Mouse (Mus musculus) urinary bladder, postnatal 36 days (tissue): ENCODE measurements around the gene Tmem150b.

Experiments
- DNase-seq, 2 experiments: peaks; one replicate each; pipeline ENCODE4 v3.0.0; 2022; ENCODE audit warnings: low spot score in 2 of 2, mixed read lengths in 1 of 2

The Tmem150b gene

GRCm38 (mm10) chr7:4731090-4731489 lies 6.0 kb upstream of the Tmem150b start:
- DNase-seq: no peak

DNA sequence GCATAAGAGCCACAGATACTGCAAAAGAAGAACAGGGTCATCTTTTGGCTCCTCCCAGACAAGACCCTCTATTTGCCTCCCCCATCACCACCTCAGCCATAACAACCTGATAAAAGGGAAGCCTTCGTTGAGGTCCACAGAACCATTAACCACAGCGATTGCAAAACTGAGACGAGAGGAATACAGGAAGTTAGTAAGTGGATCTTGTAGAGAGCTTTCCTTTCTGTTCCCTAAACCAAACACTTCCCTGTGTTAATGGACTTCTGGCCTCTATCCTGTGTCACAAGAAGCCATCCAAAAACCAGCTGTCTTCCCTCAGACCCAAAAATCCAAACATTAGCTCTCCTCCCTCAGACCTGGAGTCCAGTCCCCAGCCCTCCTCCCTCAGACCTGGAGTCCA lies 690 bp downstream of the Tmem150b start:
- DNase-seq: no peak

DNA sequence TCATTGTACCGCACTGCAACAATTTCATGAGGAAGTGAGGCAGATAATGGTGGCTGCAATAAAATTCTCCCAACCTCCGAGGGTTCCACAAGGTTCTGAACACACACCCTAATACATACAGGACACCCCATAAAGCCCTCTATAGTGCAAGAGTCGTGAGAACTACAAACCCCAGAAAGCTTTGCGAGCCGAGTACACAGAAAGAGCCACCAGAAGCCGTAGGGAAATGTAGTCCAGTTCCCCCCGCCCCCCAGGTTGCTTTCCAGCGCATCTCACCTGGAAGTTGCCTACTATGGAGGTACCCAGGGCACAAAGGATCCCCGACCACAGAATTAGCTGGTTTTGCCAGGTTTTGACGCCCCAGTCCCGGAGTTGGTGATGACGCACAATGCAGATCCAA lies 1.5 kb downstream of the Tmem150b start:
- no peak for DNase-seq

- no peak for DNase-seq
Observed at GRCm38 (mm10) chr7:4719276-4719675, 5.8 kb downstream of the Tmem150b start.

- no peak for DNase-seq
Observed at GRCm38 (mm10) chr7:4716955-4717354, 8.1 kb downstream of the Tmem150b start.

- no peak for DNase-seq
Observed at GRCm38 (mm10) chr7:4712594-4712993, 12.5 kb downstream of the Tmem150b start.

DNA sequence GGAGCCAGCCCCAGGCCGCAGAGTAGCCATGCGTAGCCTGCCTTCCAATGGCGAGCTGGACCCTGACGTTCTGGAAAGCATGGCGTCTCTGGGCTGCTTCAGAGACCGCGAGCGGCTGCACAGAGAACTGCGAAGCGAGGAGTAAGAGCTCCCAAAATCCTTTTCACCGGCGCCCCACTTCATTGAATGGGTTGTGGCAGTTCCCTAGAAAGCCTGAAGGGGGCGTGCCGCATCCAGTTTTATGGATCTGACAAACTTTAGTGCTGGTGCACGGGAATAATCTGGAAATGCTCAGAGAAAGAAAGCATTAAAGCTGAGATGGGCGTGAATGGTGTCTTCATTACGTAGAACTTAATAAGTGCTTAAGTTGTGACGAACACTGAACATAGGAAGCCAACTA lies 20.0 kb downstream of the Tmem150b start:
- DNase-seq: peak in 1 of 2 experiments; percentile 22

DNA sequence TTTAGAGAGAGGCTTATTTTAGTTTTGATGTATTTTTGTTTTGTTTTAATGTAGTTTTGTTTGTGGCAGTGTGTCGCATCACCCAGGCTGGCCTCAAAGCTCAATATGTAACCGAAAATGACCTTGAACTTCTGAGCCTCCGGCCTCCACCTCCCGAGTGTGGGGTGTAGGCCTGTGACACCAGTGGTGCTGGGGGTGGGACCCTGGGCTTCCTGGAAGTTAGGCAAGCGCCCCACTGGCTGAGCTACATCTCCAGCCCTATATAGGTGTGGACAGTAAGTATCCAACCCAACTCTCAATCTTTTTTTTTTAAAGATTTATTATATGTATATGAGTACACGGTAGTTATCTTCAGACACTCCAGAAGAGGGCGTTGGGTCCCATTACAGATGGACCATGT lies 21.9 kb downstream of the Tmem150b start:
- no peak for DNase-seq

DNA sequence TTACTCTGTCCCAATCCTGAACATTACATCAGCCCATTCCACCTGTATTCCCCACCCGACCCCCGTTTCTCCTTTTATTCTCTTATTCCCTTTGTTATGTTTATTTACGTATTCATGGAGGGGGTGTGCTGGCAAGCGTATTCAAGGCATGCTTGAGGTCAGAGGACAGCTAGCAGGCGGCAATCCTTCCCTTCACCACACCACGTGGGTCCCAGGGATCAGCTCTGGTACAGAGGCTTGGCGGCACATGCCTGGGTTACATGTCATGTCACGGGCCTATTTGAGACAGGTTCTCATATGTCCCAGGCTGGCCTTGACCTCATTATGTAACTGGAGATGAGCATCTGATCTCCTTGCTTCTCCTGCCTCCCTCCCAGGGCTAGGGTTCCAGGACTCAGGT lies 22.7 kb downstream of the Tmem150b start:
- no peak for DNase-seq

- no peak for DNase-seq
Observed at GRCm38 (mm10) chr7:4693004-4693403, 32.0 kb downstream of the Tmem150b start.

DNA sequence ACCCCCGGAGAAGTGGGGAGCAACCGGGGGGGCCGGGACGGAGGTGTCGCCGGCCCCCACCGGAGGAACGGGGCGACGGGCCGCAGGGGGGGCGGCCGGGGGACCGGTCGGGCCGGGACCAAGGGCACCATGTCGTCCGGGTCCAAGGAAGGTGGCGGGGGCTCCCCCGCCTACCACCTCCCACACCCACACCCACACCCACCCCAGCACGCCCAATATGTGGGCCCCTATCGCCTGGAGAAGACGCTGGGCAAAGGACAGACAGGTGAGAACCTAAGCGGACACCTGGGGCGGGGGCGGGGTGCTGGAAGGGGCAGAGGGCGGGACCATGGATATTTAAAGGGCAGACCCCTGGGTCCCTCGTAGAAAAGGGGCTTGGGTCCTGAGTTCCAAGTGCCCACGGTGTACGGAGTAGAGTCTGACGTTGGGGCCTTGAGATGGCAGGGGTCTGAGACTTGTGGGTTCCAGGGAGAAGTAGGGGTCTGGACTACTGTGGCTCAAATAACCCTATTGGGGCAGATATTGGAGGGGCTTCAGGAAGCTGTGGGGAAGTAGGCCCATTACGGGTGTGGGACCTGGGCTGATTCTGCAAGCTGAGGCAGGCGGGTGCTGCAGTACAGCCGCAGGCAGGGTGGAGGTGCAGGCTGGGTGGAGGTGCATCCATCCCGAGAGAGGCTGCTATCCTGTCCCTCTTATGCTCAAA lies 33.9 kb downstream of the Tmem150b start:
- DNase-seq: no peak

- DNase-seq: peak; percentile 8 to 18
Observed at GRCm38 (mm10) chr7:4690387-4690786, 34.7 kb downstream of the Tmem150b start, which contains the start of gene Brsk1. Brsk1 (plus strand) TSS chr7:4690604.

DNA sequence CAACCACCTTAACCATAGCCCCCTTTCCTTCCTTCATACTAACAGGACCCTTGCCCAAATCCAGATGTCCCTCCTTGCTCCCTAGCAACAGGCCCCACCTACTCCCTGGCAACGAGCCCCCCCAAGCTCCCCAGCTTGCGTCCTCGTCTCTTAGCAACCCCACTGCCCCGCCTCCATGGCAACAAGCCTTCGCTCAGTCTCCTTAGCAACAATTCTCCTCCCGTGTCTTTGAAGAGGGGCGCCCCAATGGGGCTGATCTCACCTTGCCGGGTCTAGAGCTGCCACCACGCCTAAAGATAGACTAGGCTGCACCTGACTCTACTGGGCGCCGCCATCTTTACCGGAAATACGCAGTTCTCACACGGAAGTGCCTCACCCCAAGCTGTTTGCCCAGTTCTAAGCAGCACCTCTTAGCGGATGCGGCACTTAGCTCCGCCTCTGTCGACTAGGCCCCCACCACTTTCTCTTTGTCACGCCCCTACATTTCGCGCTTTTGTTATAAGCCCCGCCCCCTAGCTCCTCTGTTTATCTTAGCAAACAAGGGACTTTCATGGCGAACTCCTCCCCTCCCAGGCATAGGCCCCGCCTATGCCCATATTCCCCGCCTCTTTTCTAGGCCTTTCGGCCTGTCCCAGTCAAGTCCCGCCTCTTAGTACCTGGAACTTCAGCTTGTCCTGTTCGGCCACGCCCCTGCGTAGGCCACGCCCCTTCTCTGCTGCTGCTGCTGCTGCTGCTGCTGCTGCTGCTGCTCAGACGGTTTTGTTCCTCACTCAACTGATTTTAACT lies 40.2 kb downstream of the Tmem150b start, which contains the start of gene Hspbp1:
Gene Hspbp1 (minus strand): TSS at position 437 of the 786 bp plus-strand sequence.
- peak; percentile 95 to 96 for DNase-seq

DNA sequence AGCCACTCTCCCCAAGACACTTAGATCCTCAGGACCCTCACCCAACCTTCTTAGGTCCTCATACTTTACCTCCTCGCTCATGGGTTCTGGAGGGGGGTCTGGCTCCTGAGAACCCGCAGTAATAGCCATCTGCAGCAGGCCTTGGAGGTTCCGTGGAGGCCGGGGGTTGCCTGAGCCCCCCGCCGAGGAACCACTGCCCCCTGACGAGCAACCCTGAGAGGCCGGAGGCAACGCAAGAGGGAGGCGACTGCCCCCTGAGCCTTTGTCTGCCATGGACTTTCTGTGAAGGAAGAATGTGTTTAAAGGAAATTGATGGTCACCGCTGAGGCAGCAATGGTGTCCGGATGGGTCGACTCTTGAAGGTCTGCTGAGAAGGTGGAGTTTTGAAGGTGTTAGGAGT lies 40.8 kb downstream of the Tmem150b start:
- peak in 1 of 2 experiments; percentile 3 for DNase-seq

DNA sequence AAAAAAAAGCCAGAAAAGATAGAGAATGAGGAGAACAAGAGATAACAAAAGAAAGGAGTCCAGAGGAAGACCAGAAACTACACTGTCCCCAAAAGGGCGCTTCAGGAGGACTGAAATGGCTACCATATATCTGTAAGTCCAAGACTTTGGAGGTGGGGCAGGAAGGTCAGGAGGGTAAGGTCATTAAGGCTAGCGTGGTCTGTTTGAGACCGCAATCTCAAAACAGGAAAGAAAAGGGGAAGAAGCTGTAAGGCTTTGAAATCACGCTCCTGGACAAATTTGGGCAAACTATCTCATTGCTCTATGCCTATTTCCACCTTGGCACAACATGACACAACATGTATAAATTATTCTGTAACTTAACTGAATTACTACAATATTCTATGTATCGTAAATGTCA lies 41.7 kb downstream of the Tmem150b start:
- no peak for DNase-seq

DNA sequence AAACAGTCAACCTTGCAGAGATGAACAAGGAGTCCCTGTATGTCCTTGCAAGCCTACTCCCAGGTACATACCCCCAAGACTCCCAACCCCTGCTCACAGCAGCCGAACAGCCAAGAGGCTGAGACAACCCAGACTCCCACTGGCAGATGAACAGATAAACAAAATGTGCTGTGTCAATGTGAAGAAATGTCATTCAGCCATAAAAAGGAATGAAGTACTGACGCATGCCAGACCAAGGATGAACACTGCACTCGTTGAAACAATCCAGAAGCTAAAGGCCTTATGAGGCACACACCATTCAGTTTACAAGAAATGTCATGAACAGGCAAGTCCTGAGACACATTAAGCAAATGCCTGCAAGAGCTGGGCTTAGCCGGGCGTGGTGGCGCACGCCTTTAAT lies 49.8 kb downstream of the Tmem150b start:
- DNase-seq: no peak

- no peak for DNase-seq
Observed at GRCm38 (mm10) chr7:4674114-4674731, 50.8 kb downstream of the Tmem150b start.

DNA sequence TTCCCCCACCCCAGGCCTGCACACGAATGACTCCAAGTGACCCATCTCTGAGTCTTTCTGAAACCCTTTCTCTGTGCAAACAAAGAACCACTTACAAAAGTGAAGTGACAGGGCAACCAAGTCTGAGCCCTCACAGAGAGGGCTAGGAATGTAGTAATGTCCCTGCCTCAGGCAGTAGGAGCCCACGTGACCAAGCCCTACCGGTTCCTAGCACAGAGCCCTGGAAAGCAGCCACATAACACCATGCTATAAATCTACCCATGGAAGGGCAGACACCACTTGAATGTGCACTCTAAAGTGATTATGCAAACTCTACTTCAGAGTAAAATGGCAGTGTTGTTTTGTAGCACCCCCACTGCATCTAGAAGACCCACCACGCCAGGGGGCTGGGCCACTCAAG lies 53.1 kb downstream of the Tmem150b start:
- DNase-seq: no peak

DNA sequence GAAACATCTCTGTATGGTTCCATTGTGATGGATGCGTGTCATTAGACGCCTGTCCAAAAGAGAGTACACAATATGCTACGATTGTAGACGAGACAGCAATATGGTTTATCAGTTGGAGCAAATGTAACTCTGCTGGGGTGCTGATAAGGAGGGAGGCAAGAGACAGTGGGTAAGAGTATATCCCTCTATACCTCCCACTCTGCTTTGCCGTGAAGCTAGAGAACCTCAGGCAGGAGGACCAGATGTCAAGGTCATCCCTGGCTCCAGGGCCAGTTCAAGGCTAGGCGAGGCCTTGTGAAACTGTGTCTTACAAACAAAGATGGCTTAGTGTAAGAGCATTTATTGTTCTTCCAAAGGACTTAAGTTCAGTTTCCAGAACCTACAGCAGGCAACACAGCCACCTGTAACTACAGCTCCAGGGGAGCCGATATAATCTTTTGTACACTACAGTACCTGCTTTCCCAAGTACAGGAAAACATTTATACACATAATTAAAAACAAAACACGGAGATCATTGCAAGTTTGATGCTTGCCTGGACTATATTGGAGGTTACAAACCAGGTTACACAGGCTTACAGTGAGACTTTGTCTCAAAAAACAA lies 54.3 kb downstream of the Tmem150b start:
- DNase-seq: no peak

- DNase-seq: no peak
Observed at GRCm38 (mm10) chr7:4669156-4669555, 55.9 kb downstream of the Tmem150b start.

GRCm38 (mm10) chr7:4668506-4668905 lies 56.5 kb downstream of the Tmem150b start:
- DNase-seq: no peak

GRCm38 (mm10) chr7:4666871-4667270 lies 58.2 kb downstream of the Tmem150b start:
- no peak for DNase-seq
